Mouse (Mus musculus): ENCODE results near the gene Ifit1bl1. TPM values are rescaled to one million over a fixed set of nuclear protein-coding genes. Genes with fewer than 3 reads are reported as not detected.

Ifit1bl1 gene
- polyA plus RNA-seq, 1 experiment from 2014 or later: 3.2 TPM

Other genes with a start within 250 kb of the Ifit1bl1 start
- 2.5 and 3.4 TPM in 2 replicates for gene Ch25h, start 126.8 kb downstream of the Ifit1bl1 start, polyA plus RNA-seq (2015; fragmentation: Nextera tagmentation; extraction: Ambion mirVana)
- gene Lipa, start 74.5 kb downstream of the Ifit1bl1 start, polyA plus RNA-seq (2015; fragmentation: Nextera tagmentation; extraction: Ambion mirVana): 28.9 and 32.0 TPM in 2 replicates
- 9.5 and 10.7 TPM in 2 replicates for gene Ifit2, start 51.3 kb downstream of the Ifit1bl1 start, polyA plus RNA-seq (2015; fragmentation: Nextera tagmentation; extraction: Ambion mirVana)
- 2.1 and 3.7 TPM in 2 replicates for gene Ifit3, start 18.4 kb downstream of the Ifit1bl1 start, polyA plus RNA-seq (2015; fragmentation: Nextera tagmentation; extraction: Ambion mirVana)
- 0.49 and 0.52 TPM in 2 replicates for gene Ifit3b, start 6.0 kb upstream of the Ifit1bl1 start, polyA plus RNA-seq (2015; fragmentation: Nextera tagmentation; extraction: Ambion mirVana)
- 1.3 and 1.6 TPM in 2 replicates for gene Ifit1bl2, start 38.8 kb upstream of the Ifit1bl1 start, polyA plus RNA-seq (2015; fragmentation: Nextera tagmentation; extraction: Ambion mirVana)
- 1.3 and 3.0 TPM in 2 replicates for gene Ifit1, start 38.9 kb upstream of the Ifit1bl1 start, polyA plus RNA-seq (2015; fragmentation: Nextera tagmentation; extraction: Ambion mirVana)
- gene Slc16a12, start 145.3 kb upstream of the Ifit1bl1 start, polyA plus RNA-seq (2015; fragmentation: Nextera tagmentation; extraction: Ambion mirVana): 8.9 and 10.6 TPM in 2 replicates

Measured in heart, embryonic 16.5 days (tissue).